Mouse (Mus musculus) hindbrain, embryonic 16.5 days (tissue): ENCODE measurements around the gene Ly6g5b. TPM values are rescaled to one million over a fixed set of nuclear protein-coding genes. Genes with fewer than 3 reads are reported as not detected.
A peak's percentile ranks its signal among the peaks of the same experiment; 100 is the strongest.

Experiments used
- ATAC-seq: fragments of 200-750 bp; cut with Nextera tagmentation; 2 replicates; pipeline ENCODE4 v1.8.0; 2017; ENCODE audit warnings: moderate TSS enrichment, moderate library complexity
- H3K27ac ChIP-seq: fragments of 300-500 bp; sonication (generic); 2 replicates; pipeline ENCODE4 v1.5.1; 2014; ENCODE audit warnings: low read depth, mild to moderate bottlenecking, control low read depth, low read length, moderate library complexity
- H3K27me3 ChIP-seq: fragments of 300-500 bp; sonication (generic); replicated peaks from 2 replicates; pipeline ENCODE4 v1.6.1; 2014; ENCODE audit warnings: low read length; ENCODE audit not compliant: control insufficient read depth, insufficient read depth
- H3K36me3 ChIP-seq: fragments of 300-500 bp; sonication (generic); 2 replicates; pipeline ENCODE4 v1.6.1; 2014; ENCODE audit warnings: mild to moderate bottlenecking, low read length, moderate library complexity, mixed read lengths; ENCODE audit not compliant: control insufficient read depth, insufficient read depth
- H3K4me1 ChIP-seq: fragments of 300-500 bp; sonication (generic); 2 replicates; pipeline ENCODE4 v1.6.1; 2014; ENCODE audit warnings: low read depth, low read length; ENCODE audit not compliant: control insufficient read depth, insufficient read depth
- H3K4me2 ChIP-seq: fragments of 300-500 bp; sonication (generic); 2 replicates; pipeline ENCODE4 v1.6.1; 2014; ENCODE audit warnings: mild to moderate bottlenecking, low read length, control low read depth, moderate library complexity
- H3K4me3 ChIP-seq: fragments of 300-500 bp; sonication (generic); 2 replicates; pipeline ENCODE4 v1.5.1; 2014; ENCODE audit warnings: mild to moderate bottlenecking, low read length, control low read depth, moderate library complexity
- H3K9ac ChIP-seq: fragments of 300-500 bp; sonication (generic); 2 replicates; pipeline ENCODE4 v1.6.1; 2014; ENCODE audit warnings: low read depth, mild to moderate bottlenecking, control low read depth, low read length, moderate library complexity
- H3K9me3 ChIP-seq: fragments of 300-500 bp; sonication (generic); 2 replicates; pipeline ENCODE4 v1.6.1; 2014; ENCODE audit warnings: mild to moderate bottlenecking, low read length, moderate library complexity; ENCODE audit not compliant: control insufficient read depth
- WGBS: fragments of 180-500 bp; shearing (Covaris S2); extraction: QIAGEN DNeasy Blood & Tissue Kit; methylation state at CpG from one replicate; pipeline ENCODE4 v1.1.7; 2014; 5-methylcytosine and 5-hydroxymethylcytosine counted together
- polyA plus RNA-seq: library from polyadenylated mRNA; unstranded; fragments of >200 nt; fragmentation: Nextera tagmentation; extraction: Ambion mirVana; gene quantifications from 2 replicates; pipeline ENCODE4 v1.2.1, GENCODE M21; 2015

Ly6g5b gene
- polyA plus RNA-seq, 1 experiment from 2014 or later: 0.93 TPM

DNA sequence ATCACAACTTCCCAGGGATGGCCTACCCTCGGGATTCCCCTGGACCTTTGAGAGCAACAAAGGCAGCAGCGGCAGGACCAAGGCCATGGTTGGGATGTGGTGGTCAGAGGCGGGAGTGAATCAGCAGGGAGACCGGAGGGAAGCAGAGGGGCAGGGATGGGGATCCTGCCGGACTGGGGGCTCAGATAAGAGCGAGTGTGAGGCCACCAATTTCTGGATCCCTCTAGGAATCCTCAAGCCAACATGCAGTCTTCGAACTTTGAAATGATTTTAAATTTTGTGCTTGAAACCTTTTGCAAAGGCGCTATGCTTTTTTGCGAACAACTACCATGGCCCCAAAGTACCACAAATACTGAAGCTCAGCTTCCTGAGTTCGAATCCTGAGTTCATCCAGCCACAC is 49.1 kb downstream of the Ly6g5b start, which contains the start of gene Mpig6b:
TSS of gene Mpig6b (minus strand) at position 101 of the 400 bp plus-strand sequence.
- WGBS: 49% methylated on average over 10 of the region's 10 CpGs
- H3K9ac ChIP-seq: peak within 1 kb of the TSS; percentile 47; the same call in 1 of the 2 replicates
- H3K4me2 ChIP-seq: peak within 1 kb of the TSS; percentile 55
- no peak for ATAC-seq
- no peaks in the 10 kb centered on the region for H3K9me3 ChIP-seq
- no peak within 1 kb of the TSS for H3K27ac ChIP-seq
- H3K27me3 ChIP-seq: peaks cover 18% of the 10 kb centered on the region
- peaks cover 10% of the 10 kb centered on the region for H3K4me1 ChIP-seq
- peak within 1 kb of the TSS; percentile 25 for H3K4me3 ChIP-seq
- H3K36me3 ChIP-seq: peaks cover 11% of the 10 kb centered on the region

DNA sequence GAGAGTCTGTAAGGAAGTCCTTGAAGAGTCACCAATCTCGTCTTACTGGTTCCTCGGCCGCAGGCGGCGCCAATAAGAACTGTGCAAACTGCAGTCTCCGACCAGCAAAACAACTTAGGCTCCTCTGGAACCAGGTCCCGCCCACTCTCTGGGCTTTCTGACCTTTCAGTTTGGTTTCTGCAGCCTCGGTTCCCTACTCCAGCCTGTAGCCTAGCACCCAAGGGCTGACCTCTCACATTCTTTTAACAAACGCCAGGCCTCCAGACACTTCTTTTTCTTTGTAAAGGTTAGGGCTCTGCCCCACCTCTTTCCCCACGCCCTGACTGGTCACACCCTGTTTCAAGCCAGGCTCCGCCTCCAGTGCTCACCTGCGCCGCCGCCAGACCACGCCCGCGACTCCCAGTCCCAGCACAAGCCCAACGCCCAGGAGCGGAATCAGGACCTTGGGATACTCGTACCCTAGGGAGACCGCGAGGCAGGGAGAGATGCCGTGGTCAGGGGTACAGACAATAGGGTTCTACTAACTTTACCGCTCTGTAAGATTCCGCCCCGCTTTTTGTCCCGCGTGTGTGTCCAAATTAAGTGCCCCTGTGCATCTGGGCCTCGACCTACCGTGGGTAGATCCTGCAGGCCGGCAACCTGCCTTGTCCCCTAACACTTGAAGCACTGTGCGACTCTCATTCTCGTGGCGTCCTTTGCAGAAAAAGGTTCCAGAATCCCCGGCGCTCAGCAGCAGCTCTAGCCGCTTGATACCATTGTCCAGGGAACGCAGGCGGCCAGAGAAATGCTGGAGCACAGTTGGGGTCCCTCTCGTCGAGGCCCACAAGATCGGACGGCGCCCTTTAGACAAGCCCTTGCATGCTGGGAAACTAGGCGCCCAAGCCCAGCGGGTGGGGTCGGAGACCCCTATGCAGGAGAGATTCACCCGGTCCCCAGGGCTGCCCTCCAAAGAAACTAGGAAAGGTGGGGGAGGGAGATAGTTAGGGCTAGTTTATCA is 50.0 kb downstream of the Ly6g5b start, which contains the start of gene Ly6g6c:
TSS of gene Ly6g6c (plus strand) at position 438 of the 997 bp plus-strand sequence.
- Histone ChIP-seq H3K27me3 (peaks cover 18% of the 10 kb centered on the region), H3K4me3 (peak within 1 kb of the TSS; percentile 25), H3K9me3 (no peaks in the 10 kb centered on the region), H3K36me3 (peaks cover 14% of the 10 kb centered on the region), H3K9ac (peak within 1 kb of the TSS; percentile 47; the same call in 1 of the 2 replicates), H3K4me2 (peak within 1 kb of the TSS; percentile 55), H3K27ac (no peak within 1 kb of the TSS), H3K4me1 (peaks cover 18% of the 10 kb centered on the region)
- 2% methylated on average over 48 of the region's 48 CpGs for WGBS
- ATAC-seq: 0 out of 2 replicates have a peak, but pooled peaks have one; percentile 10

DNA sequence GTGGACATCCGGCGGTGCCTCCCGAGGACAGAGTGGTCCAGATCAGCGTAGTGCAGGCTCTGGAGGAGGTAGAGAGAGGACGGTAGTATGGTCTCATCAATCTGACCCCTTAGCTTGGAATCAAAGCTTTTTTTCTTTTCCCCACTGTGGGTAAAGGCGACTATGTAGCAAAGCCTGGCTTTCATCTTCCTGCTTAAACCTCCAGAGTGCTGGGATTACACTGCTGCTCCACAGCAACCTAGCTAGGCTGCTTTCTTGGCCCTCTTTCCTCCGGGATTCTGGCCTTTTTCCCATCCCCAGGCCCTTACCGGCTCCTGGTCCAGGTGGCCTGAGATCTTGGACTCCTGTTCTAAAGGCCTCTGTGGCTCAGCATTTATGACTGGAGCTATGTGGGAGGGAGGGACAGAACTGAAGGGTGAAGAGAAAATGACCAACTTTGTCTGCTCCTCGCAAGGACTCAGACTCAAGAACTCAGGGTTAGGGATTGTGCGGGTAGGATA is 50.8 kb downstream of the Ly6g5b start:
- Histone ChIP-seq H3K4me3 (no peak overlapping the region; the same call in 1 of the 2 replicates), H3K27ac (no peak overlapping the region)

More for the DNA sequence above, 50.8 kb downstream of the Ly6g5b start:
- H3K4me1 ChIP-seq: peaks cover 24% of the 10 kb centered on the region
- no peak for ATAC-seq
- WGBS: 41% methylated on average over 10 of the region's 10 CpGs
- no peak overlapping the region for H3K9ac ChIP-seq
- peaks cover 14% of the 10 kb centered on the region for H3K36me3 ChIP-seq
- peaks cover 18% of the 10 kb centered on the region for H3K27me3 ChIP-seq
- no peaks in the 10 kb centered on the region for H3K9me3 ChIP-seq
- H3K4me2 ChIP-seq: peak overlapping the region; percentile 55

Other genes starting within 250 kb of the Ly6g5b start
- 9.2 and 9.6 TPM in 2 replicates for gene Zbtb12, start 235.9 kb downstream of the Ly6g5b start, polyA plus RNA-seq
- not detected in 2 replicates for gene Gm20547, start 233.4 kb downstream of the Ly6g5b start, polyA plus RNA-seq
- 1.8 and 2.8 TPM in 2 replicates for gene C2, start 217.2 kb downstream of the Ly6g5b start, polyA plus RNA-seq
- 81.9 and 95.3 TPM in 2 replicates for gene Ehmt2, start 217.0 kb downstream of the Ly6g5b start, polyA plus RNA-seq
- gene Slc44a4, start 201.0 kb downstream of the Ly6g5b start, polyA plus RNA-seq: 0.21 TPM in 1 of 2 replicates, not detected in the other
- gene Neu1, start 184.2 kb downstream of the Ly6g5b start, polyA plus RNA-seq: 41.7 and 42.1 TPM in 2 replicates
- 0.45 and 0.74 TPM in 2 replicates for gene Hspa1b, start 156.2 kb downstream of the Ly6g5b start, polyA plus RNA-seq
- not detected in 2 replicates for gene Gm20481, start 145.5 kb downstream of the Ly6g5b start, polyA plus RNA-seq
- gene Hspa1a, start 143.3 kb downstream of the Ly6g5b start, polyA plus RNA-seq: 15.3 and 18.1 TPM in 2 replicates
- gene Hspa1l, start 142.7 kb downstream of the Ly6g5b start, polyA plus RNA-seq: 1.4 and 1.6 TPM in 2 replicates
- gene Lsm2, start 133.6 kb downstream of the Ly6g5b start, polyA plus RNA-seq: 106 and 113 TPM in 2 replicates
- 50.7 and 61.7 TPM in 2 replicates for gene Vars, start 114.4 kb downstream of the Ly6g5b start, polyA plus RNA-seq
- gene Vwa7, start 98.8 kb downstream of the Ly6g5b start, polyA plus RNA-seq: 0.08 and 0.19 TPM in 2 replicates
- 1.7 TPM in 2 replicates for gene Sapcd1, start 87.4 kb downstream of the Ly6g5b start, polyA plus RNA-seq
- 1.8 and 2.5 TPM in 2 replicates for gene Msh5, start 68.7 kb downstream of the Ly6g5b start, polyA plus RNA-seq
- 85.2 and 88.5 TPM in 2 replicates for gene Clic1, start 65.5 kb downstream of the Ly6g5b start, polyA plus RNA-seq
- gene Ddah2, start 56.4 kb downstream of the Ly6g5b start, polyA plus RNA-seq: 338 and 363 TPM in 2 replicates
- gene Ly6g6c, start 50.0 kb downstream of the Ly6g5b start, polyA plus RNA-seq: not detected in 2 replicates
- gene Mpig6b, start 49.2 kb downstream of the Ly6g5b start, polyA plus RNA-seq: 0.13 and 0.21 TPM in 2 replicates
- 0.16 and 0.34 TPM in 2 replicates for gene Ly6g6e, start 38.5 kb downstream of the Ly6g5b start, polyA plus RNA-seq
- gene Ly6g6d, start 37.4 kb downstream of the Ly6g5b start, polyA plus RNA-seq: 0.68 and 1.0 TPM in 2 replicates
- 0.22 TPM in 1 of 2 replicates, not detected in the other for gene Ly6g6f, start 29.8 kb downstream of the Ly6g5b start, polyA plus RNA-seq
- 113 and 115 TPM in 2 replicates for gene Abhd16a, start 26.2 kb downstream of the Ly6g5b start, polyA plus RNA-seq
- gene Ly6g5c, start 7.1 kb downstream of the Ly6g5b start, polyA plus RNA-seq: not detected in 2 replicates
- gene Gpank1, start 6.0 kb upstream of the Ly6g5b start, polyA plus RNA-seq: 20.7 and 23.7 TPM in 2 replicates
- 319 and 346 TPM in 2 replicates for gene Csnk2b, start 6.6 kb upstream of the Ly6g5b start, polyA plus RNA-seq
- 8.9 TPM in 2 replicates for gene D17H6S53E, start 10.9 kb upstream of the Ly6g5b start, polyA plus RNA-seq
- not detected in 2 replicates for gene Apom, start 16.6 kb upstream of the Ly6g5b start, polyA plus RNA-seq
- 50.9 and 65.2 TPM in 2 replicates for gene Bag6, start 19.8 kb upstream of the Ly6g5b start, polyA plus RNA-seq
- gene Prrc2a, start 49.5 kb upstream of the Ly6g5b start, polyA plus RNA-seq: 138 and 153 TPM in 2 replicates
- gene Aif1, start 60.6 kb upstream of the Ly6g5b start, polyA plus RNA-seq: 5.6 and 10.1 TPM in 2 replicates
- 4.8 and 7.3 TPM in 2 replicates for gene Lst1, start 73.0 kb upstream of the Ly6g5b start, polyA plus RNA-seq
- gene Ltb, start 79.0 kb upstream of the Ly6g5b start, polyA plus RNA-seq: 1.1 and 1.2 TPM in 2 replicates
- gene Tnf, start 86.6 kb upstream of the Ly6g5b start, polyA plus RNA-seq: not detected in 2 replicates
- 0.37 and 0.80 TPM in 2 replicates for gene Lta, start 89.9 kb upstream of the Ly6g5b start, polyA plus RNA-seq
- gene Gm16181, start 105.4 kb upstream of the Ly6g5b start, polyA plus RNA-seq: 0.34 and 0.45 TPM in 2 replicates
- 140 and 151 TPM in 2 replicates for gene Atp6v1g2, start 118.2 kb upstream of the Ly6g5b start, polyA plus RNA-seq
- gene Nfkbil1, start 120.4 kb upstream of the Ly6g5b start, polyA plus RNA-seq: 9.8 and 10.1 TPM in 2 replicates
- gene Ddx39b, start 126.3 kb upstream of the Ly6g5b start, polyA plus RNA-seq: 331 and 355 TPM in 2 replicates
- 125 and 134 TPM in 2 replicates for gene H2-D1, start 147.3 kb upstream of the Ly6g5b start, polyA plus RNA-seq
- 0.64 and 0.67 TPM in 2 replicates for gene H2-Q1, start 205.0 kb upstream of the Ly6g5b start, polyA plus RNA-seq
- gene H2-Q2, start 226.8 kb upstream of the Ly6g5b start, polyA plus RNA-seq: 3.7 and 6.3 TPM in 2 replicates